Mouse (Mus musculus) hindbrain, postnatal 0 days (tissue): ENCODE data around the gene Amz1. TPM values are rescaled to one million over a fixed set of nuclear protein-coding genes. Genes with fewer than 3 reads are reported as not detected.

Source experiments
- ATAC-seq: fragments of 200-750 bp; cut with Nextera tagmentation; 2 replicates; pipeline ENCODE4 v1.8.0; 2017; ENCODE audit warnings: mild to moderate bottlenecking, moderate TSS enrichment, moderate library complexity
- DNase-seq: peaks from one replicate; pipeline ENCODE4 v3.0.0-alpha.2; 2015; ENCODE audit warnings: low spot score
- H3K27ac ChIP-seq: fragments of 300-500 bp; sonication (generic); 2 replicates; pipeline ENCODE4 v1.5.1; 2014; ENCODE audit warnings: mild to moderate bottlenecking
- H3K27me3 ChIP-seq: fragments of 300-500 bp; sonication (generic); 2 replicates; pipeline ENCODE4 v1.6.1; 2014; ENCODE audit warnings: low read length, mixed read lengths; ENCODE audit not compliant: insufficient read depth
- H3K36me3 ChIP-seq: fragments of 300-500 bp; sonication (generic); 2 replicates; pipeline ENCODE4 v1.6.1; 2014; ENCODE audit warnings: low read length, mixed read lengths; ENCODE audit not compliant: insufficient read depth
- H3K4me1 ChIP-seq: fragments of 300-500 bp; sonication (generic); 2 replicates; pipeline ENCODE4 v1.6.1; 2014; ENCODE audit warnings: antibody characterized with exemption, low read length, mixed read lengths; ENCODE audit not compliant: insufficient read depth
- H3K4me2 ChIP-seq: fragments of 300-500 bp; sonication (generic); 2 replicates; pipeline ENCODE4 v1.6.1; 2014; ENCODE audit warnings: low read depth, mild to moderate bottlenecking, low read length, moderate library complexity, mixed read lengths
- H3K4me3 ChIP-seq: fragments of 300-500 bp; sonication (generic); 2 replicates; pipeline ENCODE4 v1.5.1; 2014; ENCODE audit warnings: low read length
- H3K9ac ChIP-seq: fragments of 300-500 bp; sonication (generic); replicated peaks from 2 replicates; pipeline ENCODE4 v1.6.1; 2014; ENCODE audit warnings: mild to moderate bottlenecking, low read length, moderate library complexity, mixed read lengths
- H3K9me3 ChIP-seq: fragments of 300-500 bp; sonication (generic); 2 replicates; pipeline ENCODE4 v1.6.1; 2016; ENCODE audit warnings: low read length, mixed read lengths
- CTCF ChIP-seq: IDR thresholded peaks from 2 replicates; pipeline ENCODE4 v1.5.1; 2016; ENCODE audit warnings: antibody characterized with exemption, control low read depth, low read depth
- WGBS: fragments of 180-500 bp; shearing (Covaris S2); extraction: QIAGEN DNeasy Blood & Tissue Kit; methylation state at CpG from one replicate; pipeline ENCODE4 v1.1.7; 2014; 5-methylcytosine and 5-hydroxymethylcytosine counted together
- polyA plus RNA-seq: library from polyadenylated mRNA; unstranded; fragments of >200 nt; fragmentation: Nextera tagmentation; extraction: Ambion mirVana; gene quantifications from 2 replicates; pipeline ENCODE4 v1.2.1, GENCODE M21; 2015
- total RNA-seq: library from RNA; depleted of rRNA; stranded (reverse); fragments of >200 nt; gene quantifications from 2 replicates; pipeline ENCODE4 v1.2.3, GENCODE M21; 2014; rRNA removed

The Amz1 gene
- total and polyA plus RNA-seq, 2 experiments from 2014 or later: 9.4 to 12.6 TPM

DNA sequence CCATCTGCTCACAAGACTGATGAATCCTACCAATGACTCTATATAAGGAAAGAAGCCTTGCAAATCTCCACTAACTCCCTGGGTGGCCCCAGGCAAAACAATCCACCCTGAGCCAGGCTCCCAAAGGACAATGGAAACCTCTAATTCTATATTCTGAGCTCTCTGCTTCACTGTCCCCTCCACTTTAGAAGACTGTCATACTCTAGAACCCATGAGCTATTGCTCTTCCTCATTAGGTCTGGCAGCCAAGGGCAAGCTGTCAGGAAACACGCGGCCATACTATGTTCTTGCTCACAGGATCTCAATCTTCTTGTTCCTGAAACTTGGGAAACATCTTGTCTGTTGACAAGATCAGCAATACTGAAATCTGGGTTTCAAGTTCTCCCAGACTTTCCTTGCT is 82.3 kb downstream of the Amz1 start:
- WGBS: 87% methylated on average over 2 of the region's 2 CpGs
- no peak for DNase-seq
- TF ChIP-seq CTCF: no peak
- H3K4me1 ChIP-seq: peaks cover 20% of the 10 kb centered on the region
- no peaks in the 10 kb centered on the region for H3K36me3 ChIP-seq
- H3K4me2 ChIP-seq: no peak overlapping the region
- ATAC-seq: no peak
- no peaks in the 10 kb centered on the region for H3K27me3 ChIP-seq
- no peak overlapping the region for H3K27ac ChIP-seq
- H3K9me3 ChIP-seq: no peaks in the 10 kb centered on the region
- H3K4me3 ChIP-seq: no peak overlapping the region
- no peak overlapping the region for H3K9ac ChIP-seq

DNA sequence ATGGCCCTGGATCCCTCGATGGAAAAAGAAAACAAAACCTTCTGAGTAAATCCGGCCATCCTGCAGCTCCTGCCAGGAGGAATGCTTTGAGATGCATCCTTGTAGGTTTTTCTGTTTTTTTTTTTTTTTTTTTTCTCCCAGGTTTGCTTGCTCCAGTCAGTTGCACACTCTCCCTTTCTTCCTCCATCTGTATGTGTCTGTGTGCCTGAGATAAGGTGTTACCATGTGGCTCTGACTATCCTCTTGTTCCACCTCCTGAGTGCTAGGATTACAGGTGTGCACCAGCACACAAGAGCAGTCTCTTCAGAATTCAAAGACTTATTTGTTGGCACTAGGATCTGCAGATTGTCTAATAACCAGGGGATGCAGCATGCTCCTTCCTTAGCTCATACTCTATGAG is 83.0 kb downstream of the Amz1 start:
- no peak for DNase-seq
- Histone ChIP-seq H3K9me3 (no peaks in the 10 kb centered on the region), H3K27me3 (no peaks in the 10 kb centered on the region), H3K9ac (no peak overlapping the region), H3K4me3 (no peak overlapping the region), H3K27ac (no peak overlapping the region), H3K4me1 (peaks cover 24% of the 10 kb centered on the region), H3K4me2 (no peak overlapping the region), H3K36me3 (no peaks in the 10 kb centered on the region)
- 46% methylated on average over 2 of the region's 2 CpGs for WGBS
- TF ChIP-seq CTCF: no peak
- ATAC-seq: no peak

Other genes starting within 250 kb of the Amz1 start
- 9.8 and 22.7 TPM in 2 replicates for gene Chst12, start 218.6 kb upstream of the Amz1 start, total RNA-seq
- 19.1 and 22.0 TPM in 2 replicates for gene Chst12, start 218.6 kb upstream of the Amz1 start, polyA plus RNA-seq
- gene Grifin, start 159.1 kb upstream of the Amz1 start, total RNA-seq: not detected in 2 replicates
- 0.25 and 0.32 TPM in 2 replicates for gene Grifin, start 159.1 kb upstream of the Amz1 start, polyA plus RNA-seq
- gene Lfng, start 116.8 kb upstream of the Amz1 start, total RNA-seq: 81.4 and 112 TPM in 2 replicates
- 29.7 and 35.1 TPM in 2 replicates for gene Lfng, start 116.8 kb upstream of the Amz1 start, polyA plus RNA-seq
- 253 and 260 TPM in 2 replicates for gene Ttyh3, start 75.1 kb upstream of the Amz1 start, total RNA-seq
- gene Ttyh3, start 75.1 kb upstream of the Amz1 start, polyA plus RNA-seq: 53.5 and 60.3 TPM in 2 replicates
- gene Iqce, start 21.7 kb upstream of the Amz1 start, total RNA-seq: 19.1 and 43.1 TPM in 2 replicates
- 22.1 and 24.8 TPM in 2 replicates for gene Iqce, start 21.7 kb upstream of the Amz1 start, polyA plus RNA-seq
- gene Brat1, start 19.1 kb upstream of the Amz1 start, total RNA-seq: 44.6 and 46.7 TPM in 2 replicates
- gene Brat1, start 19.1 kb upstream of the Amz1 start, polyA plus RNA-seq: 17.9 and 18.1 TPM in 2 replicates
- gene Gna12, start 106.3 kb downstream of the Amz1 start, total RNA-seq: 201 and 208 TPM in 2 replicates
- gene Gna12, start 106.3 kb downstream of the Amz1 start, polyA plus RNA-seq: 32.8 and 35.9 TPM in 2 replicates